Mouse (Mus musculus) lung, adult 2 months (tissue): ENCODE results near the gene S100a13.

Experiments
- CTCF ChIP-seq: fragments of 200-500 bp; IDR thresholded peaks from 2 replicates; pipeline ENCODE4 v1.5.1; 2011; ENCODE audit warnings: mild to moderate bottlenecking, low read length, control low read depth; ENCODE audit not compliant: insufficient read depth
- POLR2A ChIP-seq: fragments of 200-500 bp; IDR thresholded peaks from 2 replicates; pipeline ENCODE4 v1.6.1; 2011; ENCODE audit warnings: low read depth, mild to moderate bottlenecking, control low read depth, low read length, borderline replicate concordance; ENCODE audit errors: extremely low read depth

DNA sequence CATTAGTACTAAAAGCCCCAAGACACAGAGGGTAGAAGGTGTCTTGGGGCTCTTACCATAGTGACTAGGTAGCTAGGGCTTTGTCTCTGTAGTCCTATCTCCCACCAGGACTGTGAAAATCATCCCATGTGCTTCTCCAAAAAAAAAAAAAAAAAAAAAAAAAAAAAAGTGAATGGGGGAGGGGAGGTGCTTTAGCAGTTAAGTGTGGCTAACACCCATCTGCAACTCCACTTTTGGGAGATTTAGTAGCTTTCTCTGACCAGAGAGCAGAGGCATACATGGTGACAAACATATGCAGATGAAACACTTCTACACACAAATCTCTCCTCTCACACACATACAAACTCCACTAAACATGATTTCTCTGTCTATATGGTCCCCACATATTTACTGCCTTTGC lies 16.6 kb upstream of the S100a13 start:
- TF ChIP-seq CTCF: no peak
- TF ChIP-seq POLR2A: no peak
